ENCODE assay signal across 20 mouse cellular contexts in the genomic region with DNA sequence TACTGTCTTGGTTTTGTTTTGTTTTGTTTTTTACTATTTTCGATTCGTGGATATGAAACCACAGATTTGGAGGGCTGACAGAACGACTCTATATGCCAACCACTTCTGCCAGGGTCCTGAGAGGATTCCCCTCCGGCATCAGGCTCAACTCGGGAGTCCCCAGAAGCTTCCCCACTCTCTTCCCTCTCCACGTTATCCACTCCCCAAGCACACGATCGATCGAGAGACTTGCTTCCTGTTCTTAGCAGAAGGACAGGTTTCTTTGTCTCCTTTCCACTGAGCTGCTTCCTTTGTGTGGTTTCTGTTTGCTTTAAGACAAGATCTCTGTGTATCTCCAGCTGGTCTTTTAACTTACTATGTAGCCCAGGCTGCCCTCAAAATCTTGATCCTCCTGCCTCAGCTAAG.
DNase-seq lines count a peak whose midpoint lies in the region; ATAC-seq and TF ChIP-seq lines count a peak whose summit lies in the region.
"Had no signal": no experiment of that assay in that cellular context is flagged by ENCODE, and none has a peak within 500 bp of the region (broad histone marks: within the 10 kb centered on the region; RNA-seq: fewer than 3 reads in every experiment).

No protein-coding gene starts in this region.

- ATAC-seq in CD4-positive, CD25-positive, alpha-beta regulatory T cell, adult 4 months, result peak; percentile 37
- ATAC-seq in inflammation-experienced regulatory T-cells, adult 6 months, result peak; percentile 72
- ATAC-seq: liver, embryonic 12.5 days; midbrain, embryonic 16.5 days; Patski had no signal

- H3K4me1 ChIP-seq in spleen, adult 2 months (ENCODE audit: control insufficient read depth, insufficient read depth, insufficient read length), result peaks cover 52% of the 10 kb centered on the region
- H3K4me1 ChIP-seq: liver, embryonic 12.5 days had no signal

- TF ChIP-seq POLR2A in spleen, adult 2 months (IDR thresholded peaks at IDR 0.05; ENCODE audit: low read depth, low read length), result no peak

- WGBS in spleen, adult 2 months, result 9% methylated on average over 9 of the region's 9 CpGs

- H3K4me3 ChIP-seq in spleen, adult 2 months (ENCODE audit: extremely low read depth, insufficient read depth, insufficient read length), result peak overlapping the region; percentile 36
- H3K4me3 ChIP-seq: forebrain, embryonic 10.5 days; heart, embryonic 15.5 days; hindbrain, embryonic 15.5 days; limb, embryonic 10.5 days; liver, embryonic 12.5 days; lung, embryonic 15.5 days had no signal

- H3K27me3 ChIP-seq in spleen, adult 2 months (ENCODE audit: control insufficient read depth, insufficient read depth, low read length), result no peaks in the 10 kb centered on the region
- H3K27me3 ChIP-seq: heart, embryonic 15.5 days; hindbrain, embryonic 15.5 days; liver, embryonic 12.5 days; lung, embryonic 15.5 days; Patski had no signal

- TF ChIP-seq CTCF in spleen, adult 2 months (IDR thresholded peaks at IDR 0.05; ENCODE audit: extremely low read depth, insufficient read depth, insufficient read length, insufficient replicate concordance), result no peak

- H3K36me3 ChIP-seq in spleen, adult 2 months (ENCODE audit: control insufficient read depth, insufficient read depth, low read length), result peaks cover 32% of the 10 kb centered on the region
- H3K36me3 ChIP-seq: forebrain, embryonic 10.5 days; heart, embryonic 15.5 days; hindbrain, embryonic 15.5 days; liver, embryonic 12.5 days; lung, embryonic 15.5 days had no signal

- no peak for DNase-seq in spleen, adult 2 months (ENCODE audit: low read depth in 1 of 2, low spot score in 2 of 2)
- DNase-seq in spleen, postnatal 14 days (ENCODE audit: low spot score in 2 of 2), result no peak
- DNase-seq in thymus, postnatal 4 days, result peak; percentile 42
- DNase-seq in kidney, postnatal 25 days, result no peak
- no peak for DNase-seq in adrenal gland, postnatal 4 days (ENCODE audit: low spot score in 2 of 2)
- DNase-seq: heart, adult 18-20 months; kidney, adult 18-20 months; kidney, postnatal 4 days; layer of hippocampus, postnatal 36 days; retina, postnatal 1 day had no signal

- H3K27ac ChIP-seq in spleen, adult 2 months (ENCODE audit: insufficient read depth, low read length), result peak overlapping the region; percentile 92
- H3K27ac ChIP-seq: forebrain, embryonic 10.5 days; heart, embryonic 15.5 days; hindbrain, embryonic 15.5 days; limb, embryonic 10.5 days; liver, embryonic 12.5 days; lung, embryonic 15.5 days had no signal
